Mouse (Mus musculus) brain, embryonic 14.5 days (tissue): ENCODE data around the gene Rdh16f2. TPM values are rescaled to one million over a fixed set of nuclear protein-coding genes. Genes with fewer than 3 reads are reported as not detected.

ENCODE experiments used
- DNase-seq: peaks from one replicate; pipeline ENCODE4 v3.0.0-alpha.2; 2011; ENCODE audit warnings: low read depth
- CTCF ChIP-seq: fragments of 200-500 bp; IDR thresholded peaks from 2 replicates; pipeline ENCODE4 v1.5.1; 2012; ENCODE audit warnings: inconsistent platforms, mild to moderate bottlenecking, moderate library complexity, borderline replicate concordance; ENCODE audit not compliant: insufficient read depth, insufficient read length; ENCODE audit errors: extremely low read depth
- POLR2A ChIP-seq: fragments of 200-500 bp; IDR thresholded peaks from 2 replicates; pipeline ENCODE4 v1.6.1; 2012; ENCODE audit warnings: mild to moderate bottlenecking, inconsistent platforms, borderline replicate concordance; ENCODE audit not compliant: poor library complexity, insufficient read depth, insufficient read length, severe bottlenecking; ENCODE audit errors: extremely low read depth
- polyA plus RNA-seq: library from polyadenylated mRNA; depleted of rRNA; stranded (reverse); fragments of >200 nt; gene quantifications from 2 replicates; pipeline ENCODE4 v1.2.3, GENCODE M21; 2012; rRNA removed

Gene Rdh16f2
- polyA plus RNA-seq, 1 experiment, result not detected

GRCm38 (mm10) chr10:127924597-127925378, 58.5 kb downstream of the Rdh16f2 start:
- DNase-seq, result peak; percentile 50
- TF ChIP-seq CTCF (no peak), POLR2A (no peak)

Other genes with a start within 250 kb of the Rdh16f2 start
- gene Lrp1, start 245.3 kb upstream of the Rdh16f2 start, polyA plus RNA-seq, result 155 and 269 TPM in 2 replicates
- 5.7 and 7.4 TPM in 2 replicates for gene Stat6, start 223.5 kb upstream of the Rdh16f2 start, polyA plus RNA-seq
- 6.4 and 10.7 TPM in 2 replicates for gene Nemp1, start 199.6 kb upstream of the Rdh16f2 start, polyA plus RNA-seq
- 7.4 and 8.0 TPM in 2 replicates for gene Nab2, start 197.9 kb upstream of the Rdh16f2 start, polyA plus RNA-seq
- 2.0 and 2.6 TPM in 2 replicates for gene Myo1a, start 161.3 kb upstream of the Rdh16f2 start, polyA plus RNA-seq
- 0.74 and 2.1 TPM in 2 replicates for gene Tac2, start 142.0 kb upstream of the Rdh16f2 start, polyA plus RNA-seq
- 14.9 and 18.7 TPM in 2 replicates for gene Zbtb39, start 126.9 kb upstream of the Rdh16f2 start, polyA plus RNA-seq
- gene Gpr182, start 114.7 kb upstream of the Rdh16f2 start, polyA plus RNA-seq, result 0.83 and 1.2 TPM in 2 replicates
- gene Rdh1, start 106.8 kb upstream of the Rdh16f2 start, polyA plus RNA-seq, result 0.06 and 0.12 TPM in 2 replicates
- gene Rdh16f1, start 106.7 kb upstream of the Rdh16f2 start, polyA plus RNA-seq, result 0.29 TPM in 1 of 2 replicates, not detected in the other
- gene Rdh9, start 90.1 kb upstream of the Rdh16f2 start, polyA plus RNA-seq, result 0.05 and 0.34 TPM in 2 replicates
- 0.03 TPM in 1 of 2 replicates, not detected in the other for gene Rdh16, start 65.3 kb upstream of the Rdh16f2 start, polyA plus RNA-seq
- gene Rdh19, start 16.5 kb upstream of the Rdh16f2 start, polyA plus RNA-seq, result not detected in 2 replicates
- gene Rdh7, start 22.3 kb downstream of the Rdh16f2 start, polyA plus RNA-seq, result not detected in 2 replicates
- 0.06 TPM in 1 of 2 replicates, not detected in the other for gene Sdr9c7, start 32.0 kb downstream of the Rdh16f2 start, polyA plus RNA-seq
- not detected in 2 replicates for gene Hsd17b6, start 141.1 kb downstream of the Rdh16f2 start, polyA plus RNA-seq
- gene Prim1, start 148.7 kb downstream of the Rdh16f2 start, polyA plus RNA-seq, result 25.4 and 35.6 TPM in 2 replicates
- gene Naca, start 169.1 kb downstream of the Rdh16f2 start, polyA plus RNA-seq, result 286 and 390 TPM in 2 replicates
- gene Ptges3, start 192.5 kb downstream of the Rdh16f2 start, polyA plus RNA-seq, result 67.9 and 97.4 TPM in 2 replicates
- 1,616 and 2,161 TPM in 2 replicates for gene Atp5b, start 216.8 kb downstream of the Rdh16f2 start, polyA plus RNA-seq
- gene Baz2a, start 225.1 kb downstream of the Rdh16f2 start, polyA plus RNA-seq, result 32.2 and 33.1 TPM in 2 replicates